Mouse (Mus musculus): ENCODE results near the gene Helb. TPM values are rescaled to one million over a fixed set of nuclear protein-coding genes. Genes with fewer than 3 reads are reported as not detected.
A peak's percentile ranks its signal among the peaks of the same experiment; 100 is the strongest.
"Not testable (repeated sequence)": the region's sequence is repeated elsewhere in the genome, so short reads cannot be mapped to it uniquely, and the experiment has no call there.

Gene Helb
- polyA plus RNA-seq, 1 experiment from 2014 or later: 3.8 TPM

- Histone ChIP-seq H3K4me2 (ENCODE audit: low read length) (no peak overlapping the region), H3K27me3 (ENCODE audit: insufficient read depth, low read length) (no peaks in the 10 kb centered on the region), H3K27ac (no peak overlapping the region), H3K9me3 (replicated peaks; ENCODE audit: low read length) (no peaks in the 10 kb centered on the region), H3K4me3 (replicated peaks; ENCODE audit: low read depth, low read length) (no peak overlapping the region), H3K36me3 (ENCODE audit: insufficient read depth, low read length) (no peaks in the 10 kb centered on the region), H3K4me1 (replicated peaks; ENCODE audit: insufficient read depth, low read length) (no peaks in the 10 kb centered on the region), H3K9ac (ENCODE audit: low read depth, low read length) (no peak overlapping the region)
- DNase-seq (ENCODE audit: low spot score) (no peak), ATAC-seq (replicated peaks; ENCODE audit: low FRiP score, low read depth) (no peak)
- WGBS: 91% methylated on average over 3 of the region's 3 CpGs
- no peak for TF ChIP-seq CTCF (IDR thresholded peaks at IDR 0.05; ENCODE audit: low read depth)
Observed at GRCm38 (mm10) chr10:120123721-120124120, 10.9 kb upstream of the Helb start.

DNA sequence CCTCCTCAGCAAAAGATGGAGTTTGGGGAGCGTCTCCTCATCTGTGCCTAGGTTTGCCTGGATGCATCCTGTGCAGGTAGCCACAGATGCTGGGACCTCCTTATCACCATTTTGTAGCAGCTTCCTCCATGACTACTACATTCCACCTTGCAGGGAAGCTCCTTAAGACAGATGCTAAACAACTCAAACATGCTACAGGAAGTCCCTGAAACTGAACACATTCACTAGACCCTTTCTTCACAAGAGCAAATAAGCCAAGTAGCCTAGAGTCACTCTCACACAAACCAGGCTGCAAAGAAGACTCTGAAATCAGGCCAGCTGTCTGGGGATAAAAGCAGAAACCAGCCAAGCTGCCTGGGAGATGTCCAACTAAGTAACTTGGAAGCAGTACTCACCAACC is 2.5 kb upstream of the Helb start:
- DNase-seq (ENCODE audit: low spot score) (no peak), ATAC-seq (replicated peaks; ENCODE audit: low FRiP score, low read depth) (no peak)
- no peak for TF ChIP-seq CTCF (IDR thresholded peaks at IDR 0.05; ENCODE audit: low read depth)
- no peak overlapping the region for H3K27ac ChIP-seq
- H3K27me3 ChIP-seq (ENCODE audit: insufficient read depth, low read length): no peaks in the 10 kb centered on the region
- WGBS: 97% methylated on average over 1 of the region's 1 CpGs
- H3K36me3 ChIP-seq (ENCODE audit: insufficient read depth, low read length): no peaks in the 10 kb centered on the region
- no peaks in the 10 kb centered on the region for H3K9me3 ChIP-seq (replicated peaks; ENCODE audit: low read length)
- no peak overlapping the region for H3K4me3 ChIP-seq (replicated peaks; ENCODE audit: low read depth, low read length)
- no peak overlapping the region for H3K4me2 ChIP-seq (ENCODE audit: low read length)
- no peak overlapping the region for H3K9ac ChIP-seq (ENCODE audit: low read depth, low read length)
- no peaks in the 10 kb centered on the region for H3K4me1 ChIP-seq (replicated peaks; ENCODE audit: insufficient read depth, low read length)

- no peak for ATAC-seq (replicated peaks; ENCODE audit: low FRiP score, low read depth)
- no peak for TF ChIP-seq CTCF (IDR thresholded peaks at IDR 0.05; ENCODE audit: low read depth)
- 47% methylated on average over 7 of the region's 7 CpGs for WGBS
Observed at GRCm38 (mm10) chr10:120114493-120114892, 1.7 kb upstream of the Helb start.

GRCm38 (mm10) chr10:120113980-120114379 is 1.2 kb upstream of the Helb start:
- TF ChIP-seq CTCF (IDR thresholded peaks at IDR 0.05; ENCODE audit: low read depth): no peak
- WGBS: 87% methylated on average over 6 of the region's 6 CpGs
- Histone ChIP-seq H3K9me3 (replicated peaks; ENCODE audit: low read length) (no peaks in the 10 kb centered on the region), H3K27ac (no peak overlapping the region), H3K27me3 (ENCODE audit: insufficient read depth, low read length) (no peaks in the 10 kb centered on the region), H3K4me3 (replicated peaks; ENCODE audit: low read depth, low read length) (no peak overlapping the region), H3K4me2 (ENCODE audit: low read length) (no peak overlapping the region), H3K36me3 (ENCODE audit: insufficient read depth, low read length) (no peaks in the 10 kb centered on the region), H3K4me1 (replicated peaks; ENCODE audit: insufficient read depth, low read length) (no peaks in the 10 kb centered on the region), H3K9ac (ENCODE audit: low read depth, low read length) (no peak overlapping the region)
- DNase-seq (ENCODE audit: low spot score) (no peak), ATAC-seq (replicated peaks; ENCODE audit: low FRiP score, low read depth) (no peak)

More at GRCm38 (mm10) chr10:120114493-120114892, 1.7 kb upstream of the Helb start:
- Histone ChIP-seq H3K9ac (ENCODE audit: low read depth, low read length) (no peak overlapping the region), H3K9me3 (replicated peaks; ENCODE audit: low read length) (no peaks in the 10 kb centered on the region), H3K4me1 (replicated peaks; ENCODE audit: insufficient read depth, low read length) (no peaks in the 10 kb centered on the region), H3K4me2 (ENCODE audit: low read length) (no peak overlapping the region), H3K27me3 (ENCODE audit: insufficient read depth, low read length) (no peaks in the 10 kb centered on the region), H3K4me3 (replicated peaks; ENCODE audit: low read depth, low read length) (no peak overlapping the region), H3K27ac (no peak overlapping the region), H3K36me3 (ENCODE audit: insufficient read depth, low read length) (no peaks in the 10 kb centered on the region)
- DNase-seq (ENCODE audit: low spot score): no peak

DNA sequence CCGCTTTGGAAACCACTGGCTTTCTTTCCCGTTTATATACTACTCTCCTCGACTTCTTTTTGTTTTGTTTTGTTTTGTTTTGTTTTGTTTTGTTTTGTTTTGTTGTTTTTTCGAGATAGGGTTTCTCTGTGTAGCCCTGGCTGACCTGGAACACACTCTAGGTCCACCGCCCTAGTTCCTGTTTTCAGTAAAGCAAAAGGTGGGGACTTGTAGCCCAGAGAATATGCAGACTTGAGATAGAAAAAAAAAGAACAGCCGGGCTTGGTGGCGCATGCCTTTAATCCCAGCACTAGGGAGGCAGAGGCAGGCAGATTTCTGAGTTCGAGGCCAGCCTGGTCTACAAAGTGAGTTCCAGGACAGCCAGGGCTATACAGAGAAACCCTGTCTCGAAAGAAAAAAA is 695 bp upstream of the Helb start:
- peak overlapping the region; percentile 81; the same call in 1 of the 2 replicates for H3K4me3 ChIP-seq (replicated peaks; ENCODE audit: low read depth, low read length)
- ATAC-seq (replicated peaks; ENCODE audit: low FRiP score, low read depth); H3K27me3 ChIP-seq (ENCODE audit: insufficient read depth, low read length); H3K27ac ChIP-seq; H3K36me3 ChIP-seq (ENCODE audit: insufficient read depth, low read length); H3K4me1 ChIP-seq (replicated peaks; ENCODE audit: insufficient read depth, low read length); H3K9ac ChIP-seq (ENCODE audit: low read depth, low read length); H3K9me3 ChIP-seq (replicated peaks; ENCODE audit: low read length); DNase-seq (ENCODE audit: low spot score): not testable (repeated sequence)
- 64% methylated on average over 9 of the region's 9 CpGs for WGBS
- peak overlapping the region; percentile 92 for H3K4me2 ChIP-seq (ENCODE audit: low read length)

GRCm38 (mm10) chr10:120111691-120112319 is 982 bp downstream of the Helb start:
- no peaks in the 10 kb centered on the region for H3K36me3 ChIP-seq (ENCODE audit: insufficient read depth, low read length)
- no peak for ATAC-seq (replicated peaks; ENCODE audit: low FRiP score, low read depth)
- WGBS: 75% methylated on average over 3 of the region's 3 CpGs

DNA sequence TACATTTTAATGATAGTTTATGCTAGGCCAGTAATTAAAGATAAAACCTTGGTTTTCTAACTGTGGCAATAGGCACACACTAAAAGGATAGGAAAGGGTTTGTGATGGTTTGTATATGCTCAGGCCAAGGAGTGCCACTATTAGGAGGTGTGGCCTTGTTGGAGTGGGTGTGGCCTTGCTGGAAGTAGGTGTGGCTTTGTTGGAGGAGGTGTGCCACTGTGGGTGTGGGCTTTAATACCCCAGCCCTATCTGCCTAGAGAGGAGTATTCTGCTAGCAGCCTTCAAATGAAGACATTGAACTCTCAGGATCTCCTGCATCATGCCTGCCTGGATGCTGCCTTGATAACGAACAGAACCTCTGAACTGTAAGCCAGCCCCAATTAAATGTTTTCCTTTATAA is 12.0 kb downstream of the Helb start:
- H3K36me3 ChIP-seq (ENCODE audit: insufficient read depth, low read length): peaks cover 12% of the 10 kb centered on the region
- H3K4me1 ChIP-seq (replicated peaks; ENCODE audit: insufficient read depth, low read length): no peaks in the 10 kb centered on the region
- WGBS: 85% methylated on average over 1 of the region's 1 CpGs
- H3K27me3 ChIP-seq (ENCODE audit: insufficient read depth, low read length): no peaks in the 10 kb centered on the region
- no peak overlapping the region for H3K27ac ChIP-seq
- H3K4me3 ChIP-seq (replicated peaks; ENCODE audit: low read depth, low read length): no peak overlapping the region
- H3K9me3 ChIP-seq (replicated peaks; ENCODE audit: low read length): no peaks in the 10 kb centered on the region
- ATAC-seq (replicated peaks; ENCODE audit: low FRiP score, low read depth) (no peak), DNase-seq (ENCODE audit: low spot score) (no peak)
- no peak overlapping the region for H3K4me2 ChIP-seq (ENCODE audit: low read length)
- TF ChIP-seq CTCF (IDR thresholded peaks at IDR 0.05; ENCODE audit: low read depth): no peak
- H3K9ac ChIP-seq (ENCODE audit: low read depth, low read length): no peak overlapping the region

More at GRCm38 (mm10) chr10:120111691-120112319, 982 bp downstream of the Helb start:
- H3K27me3 ChIP-seq (ENCODE audit: insufficient read depth, low read length): no peaks in the 10 kb centered on the region
- no peaks in the 10 kb centered on the region for H3K4me1 ChIP-seq (replicated peaks; ENCODE audit: insufficient read depth, low read length)
- peak; percentile 20; the same call in 1 of the 2 replicates for TF ChIP-seq CTCF (IDR thresholded peaks at IDR 0.05; ENCODE audit: low read depth)
- H3K27ac ChIP-seq: no peak overlapping the region
- peak overlapping the region; percentile 92 for H3K4me2 ChIP-seq (ENCODE audit: low read length)
- no peaks in the 10 kb centered on the region for H3K9me3 ChIP-seq (replicated peaks; ENCODE audit: low read length)
- H3K4me3 ChIP-seq (replicated peaks; ENCODE audit: low read depth, low read length): peak overlapping the region; percentile 81
- H3K9ac ChIP-seq (ENCODE audit: low read depth, low read length): no peak overlapping the region; the same call in 1 of the 2 replicates
- DNase-seq (ENCODE audit: low spot score): no peak
